Mouse (Mus musculus): ENCODE measurements around the gene Il2rb.

Il2rb gene

GRCm38 (mm10) chr15:78494968-78495406, at the start of gene Il2rb:
Il2rb (minus strand) TSS chr15:78495271.
- DNase-seq (ENCODE audit: extremely low read depth, low read depth, low spot score): no peak

- DNase-seq (ENCODE audit: extremely low read depth, low read depth, low spot score): no peak
These were observed 49.5 kb upstream of the Il2rb start, which contains the start of gene Sstr3 for GRCm38 (mm10) chr15:78544561-78545001. Sstr3 (minus strand) TSS chr15:78544685.

- DNase-seq (ENCODE audit: extremely low read depth, low read depth, low spot score): no peak
These were observed 49.0 kb upstream of the Il2rb start for GRCm38 (mm10) chr15:78544041-78544440.

- DNase-seq (ENCODE audit: extremely low read depth, low read depth, low spot score): no peak
These were observed 47.8 kb upstream of the Il2rb start for GRCm38 (mm10) chr15:78542767-78543303.

GRCm38 (mm10) chr15:78542098-78542766, 47.2 kb upstream of the Il2rb start:
- no peak for DNase-seq (ENCODE audit: extremely low read depth, low read depth, low spot score)

GRCm38 (mm10) chr15:78541606-78542005, 46.5 kb upstream of the Il2rb start:
- DNase-seq (ENCODE audit: extremely low read depth, low read depth, low spot score): no peak

- DNase-seq (ENCODE audit: extremely low read depth, low read depth, low spot score): no peak
These were observed 46.0 kb upstream of the Il2rb start for GRCm38 (mm10) chr15:78541036-78541435.

- DNase-seq (ENCODE audit: extremely low read depth, low read depth, low spot score): no peak
These were observed 40.8 kb upstream of the Il2rb start for GRCm38 (mm10) chr15:78535723-78536421.

- no peak for DNase-seq (ENCODE audit: extremely low read depth, low read depth, low spot score)
These were observed 38.3 kb upstream of the Il2rb start for GRCm38 (mm10) chr15:78533346-78533835.

- no peak for DNase-seq (ENCODE audit: extremely low read depth, low read depth, low spot score)
These were observed 37.7 kb upstream of the Il2rb start for GRCm38 (mm10) chr15:78532566-78533345.

- peak; percentile 65 for DNase-seq (ENCODE audit: extremely low read depth, low read depth, low spot score)
These were observed 36.9 kb upstream of the Il2rb start for GRCm38 (mm10) chr15:78531901-78532469.

GRCm38 (mm10) chr15:78531451-78531720, 36.3 kb upstream of the Il2rb start:
- no peak for DNase-seq (ENCODE audit: extremely low read depth, low read depth, low spot score)

GRCm38 (mm10) chr15:78530671-78531450, 35.8 kb upstream of the Il2rb start, which contains the start of gene C1qtnf6:
C1qtnf6 (minus strand) TSS chr15:78531416.
- no peak for DNase-seq (ENCODE audit: extremely low read depth, low read depth, low spot score)

GRCm38 (mm10) chr15:78530141-78530540, 35.1 kb upstream of the Il2rb start:
- DNase-seq (ENCODE audit: extremely low read depth, low read depth, low spot score): no peak

- DNase-seq (ENCODE audit: extremely low read depth, low read depth, low spot score): no peak
These were observed 34.4 kb upstream of the Il2rb start for GRCm38 (mm10) chr15:78529428-78529990.

- no peak for DNase-seq (ENCODE audit: extremely low read depth, low read depth, low spot score)
These were observed 33.8 kb upstream of the Il2rb start for GRCm38 (mm10) chr15:78528726-78529411.

- no peak for DNase-seq (ENCODE audit: extremely low read depth, low read depth, low spot score)
These were observed 32.9 kb upstream of the Il2rb start for GRCm38 (mm10) chr15:78527973-78528372.

GRCm38 (mm10) chr15:78524163-78524562, 29.1 kb upstream of the Il2rb start:
- DNase-seq (ENCODE audit: extremely low read depth, low read depth, low spot score): no peak

- DNase-seq (ENCODE audit: extremely low read depth, low read depth, low spot score): no peak
These were observed 26.8 kb upstream of the Il2rb start for GRCm38 (mm10) chr15:78521892-78522291.

Data from fat pad, adult 2 months (tissue).